Mouse (Mus musculus): ENCODE measurements at regions not wholly inside any gene's neighbourhood (a gene's known extent, or its start where the extent isn't known, plus 50 kb on each side); places are given as distances from the start of the nearest gene placed in this dataset.
"Not testable (repeated sequence)": the region's sequence is repeated elsewhere in the genome, so short reads cannot be mapped to it uniquely, and the experiment has no call there.

- not testable (repeated sequence) for H3K4me3 ChIP-seq (ENCODE audit: low read length); H3K27ac ChIP-seq (ENCODE audit: low read depth, low read length); H3K4me2 ChIP-seq (replicated peaks; ENCODE audit: low read depth, low read length); H3K9ac ChIP-seq (ENCODE audit: low read depth, low read length); H3K36me3 ChIP-seq (ENCODE audit: control insufficient read depth, insufficient read depth, low read length); H3K27me3 ChIP-seq (ENCODE audit: control insufficient read depth, insufficient read depth, low read length); H3K4me1 ChIP-seq (ENCODE audit: control insufficient read depth, insufficient read depth, low read length); H3K9me3 ChIP-seq (ENCODE audit: control insufficient read depth, low read length); ATAC-seq (ENCODE audit: low FRiP score, low TSS enrichment)
- 90% methylated on average over 3 of the region's 5 CpGs for WGBS
Observed at GRCm38 (mm10) chr16:3334355-3334754, 256.5 kb upstream of the Olfr161 start.

- not testable (repeated sequence) for H3K4me3 ChIP-seq (ENCODE audit: low read length); H3K9ac ChIP-seq (ENCODE audit: low read depth, low read length); H3K4me1 ChIP-seq (ENCODE audit: control insufficient read depth, insufficient read depth, low read length); ATAC-seq (ENCODE audit: low FRiP score, low TSS enrichment); H3K4me2 ChIP-seq (replicated peaks; ENCODE audit: low read depth, low read length); H3K9me3 ChIP-seq (ENCODE audit: control insufficient read depth, low read length); H3K27ac ChIP-seq (ENCODE audit: low read depth, low read length); H3K36me3 ChIP-seq (ENCODE audit: control insufficient read depth, insufficient read depth, low read length); H3K27me3 ChIP-seq (ENCODE audit: control insufficient read depth, insufficient read depth, low read length)
- 37% methylated on average over 3 of the region's 4 CpGs for WGBS
Observed at GRCm38 (mm10) chr16:3343372-3343771, 247.5 kb upstream of the Olfr161 start.

- not testable (repeated sequence) for ATAC-seq (ENCODE audit: low FRiP score, low TSS enrichment); H3K4me2 ChIP-seq (replicated peaks; ENCODE audit: low read depth, low read length); H3K9me3 ChIP-seq (ENCODE audit: control insufficient read depth, low read length); H3K27me3 ChIP-seq (ENCODE audit: control insufficient read depth, insufficient read depth, low read length); H3K27ac ChIP-seq (ENCODE audit: low read depth, low read length); H3K4me1 ChIP-seq (ENCODE audit: control insufficient read depth, insufficient read depth, low read length); H3K4me3 ChIP-seq (ENCODE audit: low read length); H3K36me3 ChIP-seq (ENCODE audit: control insufficient read depth, insufficient read depth, low read length); H3K9ac ChIP-seq (ENCODE audit: low read depth, low read length)
- WGBS: no CpG with 5 or more reads among the region's 1 CpGs
Observed at GRCm38 (mm10) chr16:3344725-3345380, 246.0 kb upstream of the Olfr161 start.

- not testable (repeated sequence) for H3K9me3 ChIP-seq (ENCODE audit: control insufficient read depth, low read length); H3K4me3 ChIP-seq (ENCODE audit: low read length); ATAC-seq (ENCODE audit: low FRiP score, low TSS enrichment); H3K27me3 ChIP-seq (ENCODE audit: control insufficient read depth, insufficient read depth, low read length); H3K4me2 ChIP-seq (replicated peaks; ENCODE audit: low read depth, low read length); H3K9ac ChIP-seq (ENCODE audit: low read depth, low read length); H3K4me1 ChIP-seq (ENCODE audit: control insufficient read depth, insufficient read depth, low read length); H3K36me3 ChIP-seq (ENCODE audit: control insufficient read depth, insufficient read depth, low read length); H3K27ac ChIP-seq (ENCODE audit: low read depth, low read length)
- WGBS: 92% methylated on average over 1 of the region's 4 CpGs
Observed at GRCm38 (mm10) chr16:3349382-3349781, 241.5 kb upstream of the Olfr161 start.

- not testable (repeated sequence) for H3K9me3 ChIP-seq (ENCODE audit: control insufficient read depth, low read length); H3K36me3 ChIP-seq (ENCODE audit: control insufficient read depth, insufficient read depth, low read length); H3K4me1 ChIP-seq (ENCODE audit: control insufficient read depth, insufficient read depth, low read length); H3K27me3 ChIP-seq (ENCODE audit: control insufficient read depth, insufficient read depth, low read length); H3K4me2 ChIP-seq (replicated peaks; ENCODE audit: low read depth, low read length); H3K4me3 ChIP-seq (ENCODE audit: low read length); H3K27ac ChIP-seq (ENCODE audit: low read depth, low read length); H3K9ac ChIP-seq (ENCODE audit: low read depth, low read length)
- peak; percentile 63; the same call in 1 of the 2 replicates for ATAC-seq (ENCODE audit: low FRiP score, low TSS enrichment)
- 64% methylated on average over 2 of the region's 4 CpGs for whole genome bisulfite sequencing
Observed at GRCm38 (mm10) chr16:3349850-3350547, 240.8 kb upstream of the Olfr161 start.

- ATAC-seq (ENCODE audit: low FRiP score, low TSS enrichment): peak; percentile 97
- not testable (repeated sequence) for H3K36me3 ChIP-seq (ENCODE audit: control insufficient read depth, insufficient read depth, low read length); H3K9me3 ChIP-seq (ENCODE audit: control insufficient read depth, low read length); H3K4me3 ChIP-seq (ENCODE audit: low read length); H3K9ac ChIP-seq (ENCODE audit: low read depth, low read length); H3K4me2 ChIP-seq (replicated peaks; ENCODE audit: low read depth, low read length); H3K4me1 ChIP-seq (ENCODE audit: control insufficient read depth, insufficient read depth, low read length); H3K27me3 ChIP-seq (ENCODE audit: control insufficient read depth, insufficient read depth, low read length); H3K27ac ChIP-seq (ENCODE audit: low read depth, low read length)
- 79% methylated on average over 6 of the region's 7 CpGs for WGBS
Observed at GRCm38 (mm10) chr16:3350668-3351507, 240.0 kb upstream of the Olfr161 start.

GRCm38 (mm10) chr16:3351508-3352046 is 239.3 kb upstream of the Olfr161 start:
- not testable (repeated sequence) for H3K4me2 ChIP-seq (replicated peaks; ENCODE audit: low read depth, low read length); H3K9ac ChIP-seq (ENCODE audit: low read depth, low read length); H3K27ac ChIP-seq (ENCODE audit: low read depth, low read length); H3K36me3 ChIP-seq (ENCODE audit: control insufficient read depth, insufficient read depth, low read length); H3K9me3 ChIP-seq (ENCODE audit: control insufficient read depth, low read length); H3K4me3 ChIP-seq (ENCODE audit: low read length); H3K27me3 ChIP-seq (ENCODE audit: control insufficient read depth, insufficient read depth, low read length); H3K4me1 ChIP-seq (ENCODE audit: control insufficient read depth, insufficient read depth, low read length)
- 72% methylated on average over 3 of the region's 3 CpGs for WGBS
- ATAC-seq (ENCODE audit: low FRiP score, low TSS enrichment): peak; percentile 92

Data from kidney, embryonic 14.5 days (tissue).